Mouse (Mus musculus) hindbrain, embryonic 15.5 days (tissue): Measurements from ENCODE around the gene Mrpl58. TPM values are rescaled to one million over a fixed set of nuclear protein-coding genes. Genes with fewer than 3 reads are reported as not detected.
"Not testable (repeated sequence)": the region's sequence is repeated elsewhere in the genome, so short reads cannot be mapped to it uniquely, and the experiment has no call there.

Experiments
- ATAC-seq: fragments of 200-750 bp; cut with Nextera tagmentation; 2 replicates; pipeline ENCODE4 v1.8.0; 2017; ENCODE audit warnings: low read depth, moderate number of reproducible peaks, moderate TSS enrichment; ENCODE audit not compliant: low FRiP score
- H3K27ac ChIP-seq: fragments of 300-500 bp; sonication (generic); replicated peaks from 2 replicates; pipeline ENCODE4 v1.5.1; 2015; ENCODE audit warnings: mild to moderate bottlenecking, inconsistent platforms
- H3K27me3 ChIP-seq: fragments of 300-500 bp; sonication (generic); 2 replicates; pipeline ENCODE4 v1.6.1; 2015; ENCODE audit warnings: control low read depth, inconsistent platforms
- H3K36me3 ChIP-seq: fragments of 300-500 bp; sonication (generic); 2 replicates; pipeline ENCODE4 v1.6.1; 2015; ENCODE audit warnings: control low read depth, inconsistent platforms
- H3K4me1 ChIP-seq: fragments of 300-500 bp; sonication (generic); replicated peaks from 2 replicates; pipeline ENCODE4 v1.6.1; 2015; ENCODE audit warnings: control low read depth, inconsistent platforms
- H3K4me2 ChIP-seq: fragments of 300-500 bp; sonication (generic); 2 replicates; pipeline ENCODE4 v1.6.1; 2015; ENCODE audit warnings: moderate library complexity, mild to moderate bottlenecking, inconsistent platforms
- H3K4me3 ChIP-seq: fragments of 300-500 bp; sonication (generic); 2 replicates; pipeline ENCODE4 v1.5.1; 2015; ENCODE audit warnings: mild to moderate bottlenecking, inconsistent platforms
- H3K9ac ChIP-seq: fragments of 300-500 bp; sonication (generic); 2 replicates; pipeline ENCODE4 v1.6.1; 2015; ENCODE audit warnings: inconsistent platforms
- H3K9me3 ChIP-seq: fragments of 300-500 bp; sonication (generic); 2 replicates; pipeline ENCODE4 v1.6.1; 2016; ENCODE audit warnings: control low read depth, inconsistent platforms
- WGBS: fragments of 180-500 bp; shearing (Covaris S2); methylation state at CpG from one replicate; pipeline ENCODE4 v1.1.7; 2015; 5-methylcytosine and 5-hydroxymethylcytosine counted together
- microRNA-seq: library from miRNA; unstranded; fragments of <30 nt; microRNA quantifications from one replicate; pipeline ENCODE4, GENCODE M21; 2016
- polyA plus RNA-seq: library from polyadenylated mRNA; unstranded; fragments of >200 nt; fragmentation: Nextera tagmentation; extraction: Ambion mirVana; gene quantifications from 2 replicates; pipeline ENCODE4 v1.2.1, GENCODE M21; 2015

Gene Mrpl58
- polyA plus RNA-seq, 1 experiment from 2014 or later = 180 TPM

DNA sequence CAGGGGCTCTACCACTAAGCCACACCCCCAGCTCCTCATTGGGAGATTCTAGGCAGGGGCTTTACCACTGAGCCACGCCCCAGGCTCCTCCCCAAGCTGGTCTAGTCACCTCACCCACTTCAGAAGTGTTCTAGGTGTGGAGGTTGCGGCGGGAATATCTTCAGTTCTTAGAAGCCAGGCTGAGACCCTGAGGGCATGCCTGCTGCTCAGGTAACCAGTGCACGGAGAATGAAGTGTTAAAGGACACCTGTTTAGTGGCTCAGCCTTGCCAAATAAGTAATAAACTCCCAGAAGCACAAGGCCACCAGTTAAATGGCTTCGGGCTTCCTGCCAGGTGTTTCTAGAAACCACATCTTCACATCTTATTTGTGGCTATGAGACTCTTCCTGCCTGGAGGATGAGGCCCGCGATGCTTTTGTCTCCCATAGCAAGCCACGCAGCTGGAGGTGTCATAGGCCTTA lies 48.3 kb downstream of the Mrpl58 start:
- H3K4me3 ChIP-seq = no peak overlapping the region
- H3K9ac ChIP-seq = no peak overlapping the region
- no peaks in the 10 kb centered on the region for H3K27me3 ChIP-seq
- no peak for ATAC-seq
- WGBS = 86% methylated on average over 8 of the region's 8 CpGs
- no peaks in the 10 kb centered on the region for H3K4me1 ChIP-seq
- H3K9me3 ChIP-seq = no peaks in the 10 kb centered on the region
- H3K36me3 ChIP-seq = no peaks in the 10 kb centered on the region
- H3K27ac ChIP-seq = no peak overlapping the region
- H3K4me2 ChIP-seq = no peak overlapping the region

DNA sequence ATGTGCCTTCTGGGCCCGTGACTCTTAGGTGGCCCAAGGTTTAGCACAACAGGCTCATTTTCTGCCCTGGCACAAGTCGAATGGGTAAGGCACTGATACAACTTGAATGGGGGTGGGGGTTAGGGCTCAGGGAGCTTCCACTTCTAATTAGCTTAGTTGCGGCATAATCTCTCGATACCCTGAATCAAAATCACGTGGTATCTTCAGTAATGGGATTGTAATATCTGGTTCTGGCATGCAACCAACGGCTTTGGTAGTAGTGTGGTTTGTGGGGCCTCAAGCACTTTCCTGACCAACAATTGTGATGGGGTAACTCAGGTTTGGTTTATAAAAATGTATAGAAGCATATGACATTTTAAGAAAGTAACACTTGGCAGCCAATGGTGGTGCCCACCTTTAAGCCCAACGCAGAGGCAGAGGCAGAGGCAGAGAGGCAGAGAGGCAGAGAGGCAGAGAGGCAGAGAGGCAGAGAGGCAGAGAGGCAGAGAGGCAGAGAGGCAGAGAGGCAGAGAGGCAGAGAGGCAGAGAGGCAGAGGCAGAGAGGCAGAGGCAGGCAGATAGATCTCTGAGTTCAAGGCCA lies 48.8 kb downstream of the Mrpl58 start:
- ATAC-seq = no peak
- Histone ChIP-seq H3K4me2 (no peak overlapping the region), H3K9me3 (no peaks in the 10 kb centered on the region), H3K9ac (no peak overlapping the region), H3K27me3 (no peaks in the 10 kb centered on the region), H3K4me3 (no peak overlapping the region), H3K27ac (no peak overlapping the region), H3K36me3 (no peaks in the 10 kb centered on the region), H3K4me1 (no peaks in the 10 kb centered on the region)
- WGBS = 79% methylated on average over 7 of the region's 7 CpGs

DNA sequence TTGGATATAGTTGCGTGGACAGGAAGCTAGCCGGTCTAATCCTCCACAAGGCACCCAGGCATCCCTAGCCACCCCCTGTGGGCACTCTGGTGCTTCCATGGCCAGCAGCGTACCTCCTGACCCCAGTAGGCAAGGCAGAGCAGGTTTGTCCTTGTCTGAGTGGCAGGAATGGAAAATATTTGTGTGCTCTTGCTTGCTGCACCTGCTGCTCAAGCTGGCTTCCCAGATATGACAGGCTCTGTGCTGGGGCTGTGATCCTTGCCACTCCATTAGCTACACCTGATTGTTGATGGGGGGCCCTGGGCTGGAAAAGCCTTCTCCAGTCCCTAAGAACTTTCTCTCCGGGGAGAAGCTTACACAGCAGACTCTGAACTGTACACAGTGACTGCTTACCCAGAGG lies 49.8 kb downstream of the Mrpl58 start:
- no peaks in the 10 kb centered on the region for H3K27me3 ChIP-seq
- no peak overlapping the region for H3K9ac ChIP-seq
- H3K4me1 ChIP-seq = no peaks in the 10 kb centered on the region
- H3K9me3 ChIP-seq = no peaks in the 10 kb centered on the region
- no peak overlapping the region for H3K4me2 ChIP-seq
- H3K27ac ChIP-seq = no peak overlapping the region
- H3K36me3 ChIP-seq = no peaks in the 10 kb centered on the region
- 73% methylated on average over 4 of the region's 4 CpGs for WGBS
- no peak for ATAC-seq
- H3K4me3 ChIP-seq = no peak overlapping the region

DNA sequence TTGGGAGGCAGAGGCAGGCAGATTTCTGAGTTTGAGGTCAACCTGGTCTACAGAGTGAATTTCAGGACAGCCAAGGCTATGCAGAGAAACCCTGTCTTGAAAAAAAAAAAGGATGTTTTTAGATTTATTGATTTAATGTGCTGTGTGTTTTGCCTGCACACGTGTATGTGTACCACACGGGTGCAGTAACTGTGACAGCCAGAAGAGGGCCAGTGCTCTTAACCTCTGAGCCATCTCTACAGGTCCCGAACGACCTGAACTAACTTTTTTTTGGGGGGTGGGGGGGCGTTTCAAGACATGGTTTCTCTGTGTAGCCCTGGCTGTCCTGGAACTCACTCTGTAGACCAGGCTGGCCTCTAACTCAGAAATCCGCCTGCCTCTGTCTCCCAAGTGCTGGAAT lies 51.3 kb downstream of the Mrpl58 start:
- WGBS = 87% methylated on average over 6 of the region's 6 CpGs
- not testable (repeated sequence) for H3K9me3 ChIP-seq, ATAC-seq

DNA sequence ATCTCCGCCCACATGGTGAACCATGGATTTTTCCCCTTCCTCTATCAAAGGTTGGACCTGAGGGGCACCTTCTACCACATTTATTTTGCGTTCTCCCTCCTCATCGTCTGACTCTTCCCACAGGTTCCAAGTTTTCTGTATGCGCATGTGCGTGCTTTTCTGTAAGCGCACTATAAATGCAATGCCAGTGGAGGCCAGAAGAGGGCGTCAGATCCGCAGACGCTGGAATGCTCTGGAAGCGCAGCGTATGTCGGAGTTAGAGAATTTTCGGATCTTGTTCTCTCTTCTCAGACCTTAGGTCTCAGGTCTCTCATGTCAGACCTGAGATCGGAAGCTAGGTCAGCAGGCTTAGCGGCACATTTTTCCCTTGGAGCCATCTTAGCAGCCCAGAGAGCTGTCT lies 52.1 kb downstream of the Mrpl58 start:
- H3K9me3 ChIP-seq = no peaks in the 10 kb centered on the region
- no peak overlapping the region for H3K27ac ChIP-seq
- ATAC-seq = no peak
- no peaks in the 10 kb centered on the region for H3K4me1 ChIP-seq
- H3K27me3 ChIP-seq = no peaks in the 10 kb centered on the region
- no peak overlapping the region for H3K9ac ChIP-seq
- H3K4me2 ChIP-seq = no peak overlapping the region
- H3K4me3 ChIP-seq = no peak overlapping the region
- 88% methylated on average over 15 of the region's 15 CpGs for WGBS
- H3K36me3 ChIP-seq = no peaks in the 10 kb centered on the region

More for the DNA sequence above, 51.3 kb downstream of the Mrpl58 start:
- not testable (repeated sequence) for H3K27me3 ChIP-seq, H3K36me3 ChIP-seq, H3K27ac ChIP-seq, H3K4me1 ChIP-seq, H3K9ac ChIP-seq, H3K4me3 ChIP-seq, H3K4me2 ChIP-seq

DNA sequence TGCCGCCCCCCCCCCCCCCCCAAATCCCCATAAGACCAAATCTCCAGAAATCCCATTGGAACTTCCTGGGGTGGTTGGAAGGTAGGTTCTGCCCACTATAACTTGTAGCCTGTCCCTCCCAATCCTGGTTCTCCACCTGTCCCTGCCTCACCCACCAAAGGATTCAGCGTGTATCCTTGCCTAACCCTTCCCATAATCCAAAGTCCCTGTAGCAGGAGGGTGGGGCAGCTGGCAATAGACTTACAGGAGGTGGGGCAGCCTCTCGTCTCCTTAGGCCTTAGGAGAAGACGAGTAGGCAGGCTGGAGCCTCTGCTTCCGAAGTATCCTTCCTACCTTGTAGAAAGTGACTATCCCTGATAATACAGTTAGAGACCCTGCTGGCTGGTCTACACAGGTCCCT lies 52.6 kb downstream of the Mrpl58 start:
- Histone ChIP-seq H3K4me3 (no peak overlapping the region), H3K27ac (no peak overlapping the region), H3K36me3 (no peaks in the 10 kb centered on the region), H3K27me3 (no peaks in the 10 kb centered on the region), H3K4me2 (no peak overlapping the region), H3K9ac (no peak overlapping the region), H3K9me3 (no peaks in the 10 kb centered on the region), H3K4me1 (no peaks in the 10 kb centered on the region)
- ATAC-seq = no peak
- WGBS = 94% methylated on average over 5 of the region's 5 CpGs

DNA sequence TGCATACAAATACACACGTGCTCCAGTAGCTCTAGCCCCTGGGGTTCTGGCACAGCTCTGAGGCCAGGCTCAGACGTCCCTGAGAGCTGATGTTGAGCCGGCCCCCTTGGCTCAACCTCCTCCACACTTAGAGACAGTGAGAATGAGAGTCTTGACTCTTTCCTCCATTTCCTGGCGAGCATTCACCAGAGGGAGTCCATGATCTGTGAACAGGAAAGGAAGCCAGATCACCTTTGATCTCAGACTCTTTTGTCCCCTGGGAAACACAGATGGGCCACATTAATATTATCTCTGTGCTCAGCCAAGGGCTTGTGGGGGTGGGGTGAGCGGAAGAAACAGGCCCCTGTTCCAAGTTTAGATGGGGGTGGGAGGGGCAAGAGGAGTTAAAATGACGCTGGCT lies 53.9 kb downstream of the Mrpl58 start:
- WGBS = 32% methylated on average over 6 of the region's 6 CpGs
- Histone ChIP-seq H3K9me3 (no peaks in the 10 kb centered on the region), H3K4me2 (no peak overlapping the region), H3K27me3 (no peaks in the 10 kb centered on the region), H3K27ac (no peak overlapping the region), H3K36me3 (no peaks in the 10 kb centered on the region), H3K9ac (no peak overlapping the region), H3K4me3 (no peak overlapping the region), H3K4me1 (no peaks in the 10 kb centered on the region)
- no peak for ATAC-seq

DNA sequence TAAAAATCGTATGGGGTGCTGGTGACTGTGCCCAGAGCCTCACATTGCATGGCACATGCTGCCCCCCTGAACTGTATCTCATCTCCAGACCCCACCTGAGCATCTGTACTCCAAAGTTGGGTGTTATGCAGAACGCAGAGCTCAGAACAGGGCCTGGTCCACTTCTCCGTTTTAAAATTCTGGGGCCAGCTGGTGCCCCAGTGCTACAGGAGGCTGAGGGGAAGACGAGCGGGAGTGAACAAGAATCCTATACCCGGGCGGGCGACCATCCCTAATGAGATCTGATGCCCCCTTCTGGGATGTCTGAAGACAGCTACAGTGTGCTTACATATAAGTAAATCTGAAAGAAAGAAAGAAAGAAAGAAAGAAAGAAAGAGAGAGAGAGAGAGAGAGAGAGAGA lies 57.4 kb downstream of the Mrpl58 start:
- no peak overlapping the region for H3K9ac ChIP-seq
- 22% methylated on average over 8 of the region's 8 CpGs for WGBS
- no peaks in the 10 kb centered on the region for H3K27me3 ChIP-seq
- no peak overlapping the region for H3K27ac ChIP-seq
- no peak overlapping the region for H3K4me3 ChIP-seq
- H3K9me3 ChIP-seq = no peaks in the 10 kb centered on the region
- H3K4me2 ChIP-seq = no peak overlapping the region
- ATAC-seq = no peak
- no peaks in the 10 kb centered on the region for H3K4me1 ChIP-seq
- H3K36me3 ChIP-seq = no peaks in the 10 kb centered on the region

DNA sequence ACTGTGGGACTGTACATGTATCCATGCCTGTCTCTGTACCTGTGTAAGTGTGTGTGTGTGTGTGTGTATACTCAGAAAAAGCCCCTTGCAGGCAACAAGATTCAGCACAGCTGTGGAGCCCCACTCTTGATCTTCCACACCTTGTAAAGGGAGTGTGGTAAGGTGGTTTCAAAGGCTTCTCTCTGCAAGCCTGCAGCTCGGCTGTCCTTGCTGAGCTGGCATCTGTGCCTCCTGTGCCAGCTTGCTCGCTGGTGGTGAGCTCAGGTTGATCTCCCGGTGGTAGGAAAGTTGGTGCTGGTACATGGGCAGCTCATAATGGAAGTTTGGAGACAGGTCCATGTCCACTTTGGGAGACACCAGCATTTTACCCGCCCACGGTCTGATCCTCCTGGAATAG lies 58.3 kb downstream of the Mrpl58 start:
- Histone ChIP-seq H3K27me3 (no peaks in the 10 kb centered on the region), H3K27ac (no peak overlapping the region), H3K36me3 (no peaks in the 10 kb centered on the region), H3K4me2 (no peak overlapping the region), H3K4me3 (no peak overlapping the region), H3K9me3 (no peaks in the 10 kb centered on the region), H3K4me1 (no peaks in the 10 kb centered on the region), H3K9ac (no peak overlapping the region)
- WGBS = 76% methylated on average over 5 of the region's 5 CpGs
- ATAC-seq = no peak

Small RNA genes within 50 kb of the gene (microRNA-seq; reads per million reads assigned to microRNA genes)
- not detected for gene Mir3968

Other genes starting within 250 kb of the Mrpl58 start
- 68.7 and 70.2 TPM in 2 replicates for gene Slc9a3r1, start 240.4 kb upstream of the Mrpl58 start, polyA plus RNA-seq
- 15.1 and 17.5 TPM in 2 replicates for gene Tmem104, start 216.3 kb upstream of the Mrpl58 start, polyA plus RNA-seq
- gene Nat9, start 215.9 kb upstream of the Mrpl58 start, polyA plus RNA-seq = 19.1 and 20.4 TPM in 2 replicates
- gene Grin2c, start 136.5 kb upstream of the Mrpl58 start, polyA plus RNA-seq = 0.64 and 0.73 TPM in 2 replicates
- 21.3 and 21.6 TPM in 2 replicates for gene Fdxr, start 126.7 kb upstream of the Mrpl58 start, polyA plus RNA-seq
- gene Fads6, start 106.1 kb upstream of the Mrpl58 start, polyA plus RNA-seq = 1.3 and 1.5 TPM in 2 replicates
- 0.07 and 0.34 TPM in 2 replicates for gene Otop2, start 96.6 kb upstream of the Mrpl58 start, polyA plus RNA-seq
- gene Ush1g, start 81.7 kb upstream of the Mrpl58 start, polyA plus RNA-seq = 0.06 and 0.38 TPM in 2 replicates
- 2.2 and 2.3 TPM in 2 replicates for gene Otop3, start 69.0 kb upstream of the Mrpl58 start, polyA plus RNA-seq
- gene Hid1, start 36.0 kb upstream of the Mrpl58 start, polyA plus RNA-seq = 57.2 and 62.4 TPM in 2 replicates
- 25.0 and 27.0 TPM in 2 replicates for gene Cdr2l, start 21.8 kb upstream of the Mrpl58 start, polyA plus RNA-seq
- 877 and 940 TPM in 2 replicates for gene Atp5h, start 16.2 kb downstream of the Mrpl58 start, polyA plus RNA-seq
- 23.6 and 26.2 TPM in 2 replicates for gene Kctd2, start 16.4 kb downstream of the Mrpl58 start, polyA plus RNA-seq
- gene Trim80, start 36.8 kb downstream of the Mrpl58 start, polyA plus RNA-seq = not detected in 2 replicates
- gene Slc16a5, start 58.7 kb downstream of the Mrpl58 start, polyA plus RNA-seq = 0.17 and 0.24 TPM in 2 replicates
- 16.3 and 18.2 TPM in 2 replicates for gene Armc7, start 71.9 kb downstream of the Mrpl58 start, polyA plus RNA-seq
- 88.4 and 101 TPM in 2 replicates for gene Nt5c, start 88.1 kb downstream of the Mrpl58 start, polyA plus RNA-seq
- gene Jpt1, start 110.6 kb downstream of the Mrpl58 start, polyA plus RNA-seq = 1,345 and 1,399 TPM in 2 replicates
- gene Sumo2, start 132.5 kb downstream of the Mrpl58 start, polyA plus RNA-seq = 917 and 959 TPM in 2 replicates
- gene Nup85, start 160.7 kb downstream of the Mrpl58 start, polyA plus RNA-seq = 95.4 and 108 TPM in 2 replicates
- gene Mrps7, start 200.2 kb downstream of the Mrpl58 start, polyA plus RNA-seq = 73.6 and 79.8 TPM in 2 replicates
- gene Gga3, start 200.3 kb downstream of the Mrpl58 start, polyA plus RNA-seq = 35.8 and 38.1 TPM in 2 replicates
- gene Mif4gd, start 209.2 kb downstream of the Mrpl58 start, polyA plus RNA-seq = 12.2 and 13.9 TPM in 2 replicates
- 43.6 and 47.1 TPM in 2 replicates for gene Slc25a19, start 224.5 kb downstream of the Mrpl58 start, polyA plus RNA-seq